Mouse (Mus musculus) ES-Bruce4 (cell line): ENCODE measurements around the gene Hacd4.

ENCODE experiments used
- CTCF ChIP-seq: IDR thresholded peaks from one replicate; pipeline ENCODE4 v1.8.1; 2011; ENCODE audit warnings: low read depth, low read length
- POLR2A ChIP-seq: IDR thresholded peaks from one replicate; pipeline ENCODE4 v1.8.1; 2011; ENCODE audit warnings: low read length; ENCODE audit not compliant: insufficient read depth

- TF ChIP-seq CTCF (no peak), POLR2A (no peak)
Observed at GRCm38 (mm10) chr4:88439669-88440123, 968 bp upstream of the Hacd4 start.
